Mouse (Mus musculus) naive thymus-derived CD4-positive, alpha-beta T cell, adult 2 months (primary cell): ENCODE results near the gene Anxa6.
A peak's percentile ranks its signal among the peaks of the same experiment; 100 is the strongest.

ENCODE experiments used
- DNase-seq: peaks from one replicate; pipeline ENCODE4 v3.0.0-alpha.2; 2011; ENCODE audit warnings: low read depth

Anxa6 gene

DNA sequence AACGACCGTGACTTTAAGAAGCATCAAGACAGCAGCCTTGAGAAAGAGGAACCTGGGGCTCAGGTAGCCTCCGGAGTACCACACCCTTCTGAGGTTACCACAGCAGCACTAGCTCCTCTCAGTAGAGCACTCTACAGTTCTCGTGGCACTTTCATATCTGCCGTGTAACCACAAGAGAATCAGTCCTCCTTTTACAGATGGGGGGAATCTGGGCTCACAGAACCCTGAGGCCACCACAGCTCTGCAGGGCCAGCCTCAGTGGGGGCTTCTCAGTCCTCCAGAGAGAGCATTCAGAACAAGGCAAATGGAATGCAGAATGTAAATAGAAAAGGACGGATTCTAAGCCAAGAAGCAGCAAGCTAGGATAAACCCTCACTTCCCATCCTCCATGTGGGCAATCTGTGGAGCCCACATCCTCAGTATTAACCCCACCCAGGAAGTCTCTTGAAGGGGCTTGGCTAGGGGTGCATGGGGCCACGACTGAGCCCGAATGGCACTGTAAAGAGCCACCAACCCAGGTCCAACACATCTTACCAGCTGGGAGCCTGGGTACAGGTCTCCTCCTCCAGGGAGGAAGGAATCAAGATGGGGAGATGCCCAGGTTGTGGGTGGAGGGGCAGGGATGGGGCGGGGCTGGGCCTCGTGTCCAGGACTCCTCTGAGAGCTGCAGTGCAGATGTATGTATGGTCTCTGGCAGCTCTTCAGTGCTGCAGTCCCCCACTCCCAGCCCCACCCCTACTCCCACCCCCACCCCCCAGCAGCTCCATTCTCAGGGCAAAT lies 1.8 kb downstream of the Anxa6 start:
- DNase-seq = peak; percentile 70

DNA sequence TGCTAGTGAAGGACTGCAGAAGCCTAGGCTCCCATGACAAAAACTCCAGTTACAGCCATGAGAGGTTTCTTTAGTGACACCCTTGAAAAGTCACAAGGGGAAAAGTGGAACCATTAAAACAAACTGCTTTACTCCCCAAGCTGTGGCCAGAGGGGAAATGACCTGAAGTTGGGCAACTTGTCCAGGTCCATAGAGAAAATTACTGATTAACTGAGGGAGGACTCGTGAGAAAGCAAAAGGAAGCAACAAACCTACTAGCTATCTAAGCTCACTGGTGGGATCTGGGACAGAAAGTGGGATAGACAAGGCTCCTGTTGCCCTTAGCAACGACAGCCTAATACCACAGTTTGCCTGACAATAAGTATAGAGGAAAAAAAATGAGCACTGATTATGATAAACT lies 4.7 kb downstream of the Anxa6 start:
- no peak for DNase-seq

GRCm38 (mm10) chr11:55027204-55027855 lies 5.9 kb downstream of the Anxa6 start:
- no peak for DNase-seq

- DNase-seq = peak; percentile 37
Observed at GRCm38 (mm10) chr11:55025896-55026295, 7.3 kb downstream of the Anxa6 start.

- no peak for DNase-seq
Observed at GRCm38 (mm10) chr11:55023583-55023982, 9.7 kb downstream of the Anxa6 start.

DNA sequence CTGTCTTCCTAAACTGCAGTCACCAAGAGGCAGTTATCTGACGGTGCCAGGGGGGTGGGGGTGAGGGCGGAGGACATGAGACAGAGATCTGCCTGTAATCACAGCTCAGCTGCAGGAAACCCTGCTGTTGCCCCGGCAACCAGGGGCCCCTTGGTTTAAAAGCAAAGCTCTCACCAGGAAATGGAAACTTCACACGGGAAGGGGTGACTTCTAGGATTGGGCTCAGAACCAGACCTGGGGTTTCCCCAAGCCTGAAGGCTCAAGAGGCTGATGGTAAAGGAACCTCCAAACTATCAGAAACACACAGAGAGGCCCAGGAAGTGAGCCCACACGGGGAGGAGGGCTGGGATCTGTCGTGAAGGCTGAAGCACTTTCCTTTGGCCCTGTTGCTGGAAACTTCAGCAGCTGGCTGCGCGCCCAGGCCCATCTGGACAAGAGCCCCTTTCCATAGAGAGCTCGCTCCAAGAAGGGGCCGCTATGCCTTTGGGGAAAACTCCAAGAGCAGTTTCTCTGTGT lies 10.1 kb downstream of the Anxa6 start:
- peak; percentile 98 for DNase-seq

GRCm38 (mm10) chr11:55022508-55022907 lies 10.7 kb downstream of the Anxa6 start:
- DNase-seq = no peak

DNA sequence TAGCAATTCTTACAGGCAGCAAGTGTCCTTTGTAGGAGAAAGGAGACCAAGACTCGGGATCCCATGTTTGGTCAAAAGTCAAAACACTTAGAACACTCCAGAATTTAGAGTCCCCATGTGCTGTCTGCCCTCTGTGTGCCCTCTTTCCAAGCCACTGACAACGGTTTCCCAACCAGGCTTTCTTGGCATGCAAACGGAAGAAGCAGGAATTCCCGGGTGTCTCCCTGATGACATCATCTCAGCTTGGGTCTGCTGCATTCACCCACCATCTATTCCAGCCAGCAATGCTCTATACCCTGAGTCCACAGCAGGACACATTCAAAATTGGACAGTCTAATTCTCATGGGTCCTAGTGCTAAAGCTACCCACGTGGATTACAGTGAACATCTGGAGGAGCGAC lies 11.4 kb downstream of the Anxa6 start:
- DNase-seq = no peak

DNA sequence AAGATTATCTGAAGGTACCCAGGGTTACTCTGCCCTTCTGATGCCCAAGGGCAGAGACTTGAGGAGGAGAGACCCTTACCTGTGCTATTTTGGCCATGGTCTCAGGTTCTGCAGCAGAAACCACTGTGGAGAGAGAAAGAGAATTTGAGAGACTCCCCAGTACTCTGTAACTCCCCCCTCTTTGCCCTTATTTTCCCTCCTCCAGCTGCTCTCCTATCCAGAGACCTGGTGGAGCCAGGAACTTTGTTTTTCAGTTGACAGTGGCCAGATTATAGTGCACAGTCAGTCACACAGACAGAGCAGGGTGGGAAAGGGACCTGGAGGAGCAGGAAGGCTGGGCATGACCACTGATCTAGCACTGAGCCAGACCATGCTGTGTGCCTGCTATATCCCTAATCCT lies 11.8 kb downstream of the Anxa6 start:
- DNase-seq = no peak

DNA sequence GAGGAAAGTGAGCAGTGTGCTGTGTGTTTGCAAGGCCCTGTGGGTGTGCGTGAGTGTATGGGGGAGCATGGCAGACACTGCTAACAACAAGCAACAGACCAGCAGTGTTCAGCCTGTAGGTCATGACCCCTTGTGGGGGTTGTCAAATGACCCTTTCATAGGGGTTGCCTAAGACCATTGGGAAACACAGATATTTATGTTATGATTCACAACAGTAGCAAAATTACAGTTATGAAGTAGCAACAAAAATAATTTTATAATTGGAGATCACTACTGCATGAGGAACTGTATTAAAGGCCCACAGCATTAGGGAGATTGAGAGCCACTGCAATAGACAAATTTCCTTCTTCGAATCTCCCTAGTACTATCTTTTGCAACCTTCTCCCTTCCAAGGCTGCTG lies 13.5 kb downstream of the Anxa6 start:
- no peak for DNase-seq

DNA sequence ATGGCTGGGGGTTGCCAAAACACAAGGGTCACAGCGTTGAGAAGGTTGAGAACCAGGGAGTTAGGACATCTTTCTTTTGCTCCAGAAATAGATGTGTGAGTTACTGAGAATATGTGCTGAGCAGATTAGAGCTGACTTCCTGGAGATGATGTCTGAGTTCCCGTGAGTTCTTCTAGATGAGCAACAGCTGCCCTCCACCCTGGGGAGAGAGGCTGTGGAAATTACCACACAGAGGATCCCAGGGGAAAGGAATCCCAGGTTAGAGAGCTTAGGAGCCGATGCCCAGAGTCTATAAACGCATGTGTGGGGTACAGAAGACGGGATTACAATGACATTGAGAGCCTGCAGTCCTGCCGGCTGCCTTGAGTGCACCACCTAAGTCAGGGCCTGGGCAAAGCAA lies 15.2 kb downstream of the Anxa6 start:
- DNase-seq = no peak

DNA sequence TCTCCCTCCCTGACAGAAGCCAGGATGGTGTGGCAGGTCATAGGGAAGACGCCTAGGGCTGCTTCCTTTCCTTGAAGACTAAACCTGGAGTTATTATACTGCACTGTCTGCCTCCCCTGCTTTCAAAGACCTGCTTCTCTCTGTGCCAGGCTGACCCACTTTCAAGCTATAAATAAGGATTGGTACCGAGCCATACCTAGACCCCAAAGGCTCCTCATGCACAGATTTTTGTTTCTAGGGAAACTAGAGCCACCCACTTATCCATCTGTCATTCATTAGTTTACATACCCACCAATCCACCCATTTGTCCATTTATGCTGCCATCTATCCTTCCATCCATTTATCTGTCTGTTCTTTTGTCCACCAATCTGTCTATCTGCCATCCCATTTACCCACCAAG lies 16.0 kb downstream of the Anxa6 start:
- no peak for DNase-seq

- no peak for DNase-seq
Observed at GRCm38 (mm10) chr11:55016758-55017157, 16.5 kb downstream of the Anxa6 start.

DNA sequence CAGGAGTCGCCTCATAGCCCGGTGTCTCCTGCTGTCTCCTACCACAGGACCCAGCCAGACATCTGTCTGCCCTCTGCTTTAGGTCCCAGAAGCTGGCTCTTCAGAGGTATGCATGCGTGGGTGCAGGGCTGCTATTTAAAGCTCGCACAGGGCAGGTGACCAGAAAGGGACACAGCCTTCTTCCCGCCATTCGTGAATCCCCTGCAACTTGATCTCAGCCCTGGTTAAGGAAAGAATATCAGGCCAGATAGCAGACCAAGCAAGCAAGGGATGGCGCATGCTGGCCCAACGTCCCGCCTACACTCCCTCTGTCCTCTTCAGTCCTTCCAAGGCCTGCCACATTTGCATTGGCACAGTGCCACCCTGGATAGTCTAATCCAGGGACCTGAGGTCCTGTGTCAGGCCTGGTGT lies 17.4 kb downstream of the Anxa6 start:
- no peak for DNase-seq

DNA sequence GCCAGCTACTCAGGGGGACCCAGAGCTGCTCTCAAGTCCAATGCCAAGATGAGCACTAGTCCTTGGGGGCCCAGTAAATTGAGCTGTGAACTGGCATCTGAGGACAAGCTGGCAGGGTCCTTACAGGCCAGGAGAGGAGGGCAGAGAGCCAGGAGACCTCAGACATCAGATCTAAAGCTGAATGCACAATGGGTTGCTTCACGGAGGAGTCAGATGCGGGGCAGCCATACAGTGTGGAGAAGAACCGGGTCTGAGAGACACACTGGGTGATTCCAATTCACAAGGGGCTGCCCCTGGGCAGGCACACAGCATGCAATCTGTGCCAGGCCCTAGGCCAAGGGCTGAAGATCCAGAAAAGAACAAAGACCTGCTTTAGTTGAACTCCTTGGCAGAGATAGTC lies 18.0 kb downstream of the Anxa6 start:
- DNase-seq = no peak

GRCm38 (mm10) chr11:55013802-55014201 lies 19.4 kb downstream of the Anxa6 start:
- no peak for DNase-seq

- DNase-seq = no peak
Observed at GRCm38 (mm10) chr11:55012551-55013521, 20.4 kb downstream of the Anxa6 start.

- DNase-seq = peak; percentile 28
Observed at GRCm38 (mm10) chr11:55011440-55011839, 21.8 kb downstream of the Anxa6 start.

- DNase-seq = no peak
Observed at GRCm38 (mm10) chr11:55008230-55008629, 25.0 kb downstream of the Anxa6 start.

DNA sequence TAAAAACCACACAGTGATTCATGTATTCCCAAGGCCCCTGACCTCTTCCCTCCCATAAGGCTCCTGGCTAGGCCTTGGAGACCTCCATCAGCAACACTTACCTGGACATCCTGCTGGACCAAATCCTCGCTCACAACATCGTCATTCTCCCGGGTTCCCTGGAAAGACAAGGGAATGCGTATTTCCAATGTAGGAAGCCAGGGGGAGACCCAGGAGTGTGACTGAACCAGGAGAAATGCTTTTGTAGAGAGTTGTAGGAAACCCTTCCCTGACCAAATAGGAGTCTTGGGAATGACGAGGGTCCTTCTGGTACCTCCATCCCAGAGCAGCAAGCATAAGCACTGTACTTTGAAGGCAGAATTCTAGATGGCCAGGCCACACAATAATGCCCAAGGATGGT lies 27.6 kb downstream of the Anxa6 start:
- DNase-seq = no peak

DNA sequence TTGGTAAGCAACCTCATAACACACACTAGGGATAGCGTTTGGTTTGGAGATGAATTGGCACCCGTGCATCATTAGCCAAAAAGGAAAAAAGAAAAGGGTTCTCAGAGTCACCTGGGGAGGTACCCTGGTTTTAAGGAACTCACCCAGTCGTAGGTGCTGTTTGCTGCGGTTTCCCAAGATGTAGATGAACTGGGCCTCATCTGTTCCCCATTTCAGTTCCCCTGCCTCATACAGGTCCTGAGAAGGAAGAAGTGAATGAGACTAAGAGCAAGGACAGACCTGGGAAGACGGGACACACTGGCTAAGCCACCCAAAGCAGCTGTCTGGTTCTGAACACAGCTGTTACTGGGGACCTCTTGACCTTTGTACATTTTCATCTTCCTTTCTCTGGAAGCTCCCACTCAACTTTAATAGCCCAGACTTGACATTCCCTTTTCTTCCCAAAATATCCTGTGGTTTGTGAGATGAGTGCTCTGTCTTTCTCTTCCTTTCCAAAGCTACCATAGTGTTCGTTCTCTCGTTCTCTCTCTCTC lies 28.2 kb downstream of the Anxa6 start:
- DNase-seq = no peak

DNA sequence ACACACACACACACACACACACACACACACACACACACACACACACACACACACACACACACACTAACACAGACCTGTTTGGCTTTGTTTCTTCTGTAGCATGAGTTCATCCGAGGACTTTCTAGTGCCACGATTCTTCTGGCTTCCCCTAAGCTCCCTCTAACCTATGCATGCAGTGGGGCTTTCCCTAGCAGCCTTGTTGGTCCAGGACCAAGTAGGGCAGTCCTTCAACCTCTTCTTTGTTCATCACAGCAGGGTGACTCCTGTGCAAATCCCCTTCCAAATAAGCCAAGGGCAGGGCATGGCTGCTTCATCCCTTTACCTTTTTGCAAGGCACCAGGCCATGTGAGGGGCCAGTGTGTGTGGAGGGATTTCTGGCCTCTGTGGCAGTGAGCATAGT lies 34.5 kb downstream of the Anxa6 start:
- no peak for DNase-seq
